Mouse (Mus musculus): Measurements from ENCODE around the gene Dnmt3c. TPM values are rescaled to one million over a fixed set of nuclear protein-coding genes. Genes with fewer than 3 reads are reported as not detected.
"Not testable (repeated sequence)": the region's sequence is repeated elsewhere in the genome, so short reads cannot be mapped to it uniquely, and the experiment has no call there.

Dnmt3c gene
- polyA plus RNA-seq, 2 experiments: 0.06 to 0.08 TPM

GRCm38 (mm10) chr2:153703389-153703788 is 6.9 kb downstream of the Dnmt3c start:
- ATAC-seq (ENCODE audit: low FRiP score, low read depth): no peak
- no peak overlapping the region for H3K4me2 ChIP-seq (replicated peaks; ENCODE audit: low read depth, low read length, severe bottlenecking)
- WGBS: 23% methylated on average over 6 of the region's 6 CpGs

GRCm38 (mm10) chr2:153710701-153711330 is 14.4 kb downstream of the Dnmt3c start:
- H3K9me3 ChIP-seq (ENCODE audit: control insufficient read depth, low read length): no peaks in the 10 kb centered on the region
- H3K36me3 ChIP-seq (ENCODE audit: control insufficient read depth, insufficient read depth, low read length): no peaks in the 10 kb centered on the region
- no peak for TF ChIP-seq POLR2A (IDR thresholded peaks at IDR 0.05; ENCODE audit: borderline replicate concordance, extremely low read depth, insufficient read depth, insufficient read length)
- ATAC-seq (ENCODE audit: low FRiP score, low read depth) (0 out of 2 replicates have a peak, but pooled peaks have one; percentile 18), DNase-seq (ENCODE audit: low spot score) (peak; percentile 45)
- H3K4me3 ChIP-seq (replicated peaks; ENCODE audit: low read length): no peak overlapping the region
- no peaks in the 10 kb centered on the region for H3K27me3 ChIP-seq (ENCODE audit: control insufficient read depth, insufficient read depth, low read length)
- no peak overlapping the region for H3K4me2 ChIP-seq (replicated peaks; ENCODE audit: low read depth, low read length, severe bottlenecking)
- whole genome bisulfite sequencing: 53% methylated on average over 8 of the region's 8 CpGs
- no peak overlapping the region for H3K27ac ChIP-seq (replicated peaks; ENCODE audit: low read depth, low read length)
- no peak overlapping the region for H3K9ac ChIP-seq (ENCODE audit: low read depth, low read length, severe bottlenecking)
- H3K4me1 ChIP-seq (ENCODE audit: control insufficient read depth, insufficient read depth, low read length): 0 out of 2 replicates have a peak, but pooled peaks cover 3% of the 10 kb centered on the region

More at GRCm38 (mm10) chr2:153703389-153703788, 6.9 kb downstream of the Dnmt3c start:
- no peak for TF ChIP-seq POLR2A (IDR thresholded peaks at IDR 0.05; ENCODE audit: borderline replicate concordance, extremely low read depth, insufficient read depth, insufficient read length)
- Histone ChIP-seq H3K9ac (ENCODE audit: low read depth, low read length, severe bottlenecking) (no peak overlapping the region), H3K4me1 (ENCODE audit: control insufficient read depth, insufficient read depth, low read length) (no peaks in the 10 kb centered on the region), H3K9me3 (ENCODE audit: control insufficient read depth, low read length) (no peaks in the 10 kb centered on the region), H3K4me3 (replicated peaks; ENCODE audit: low read length) (no peak overlapping the region), H3K27ac (replicated peaks; ENCODE audit: low read depth, low read length) (no peak overlapping the region), H3K27me3 (ENCODE audit: control insufficient read depth, insufficient read depth, low read length) (no peaks in the 10 kb centered on the region), H3K36me3 (ENCODE audit: control insufficient read depth, insufficient read depth, low read length) (no peaks in the 10 kb centered on the region)
- no peak for DNase-seq (ENCODE audit: low spot score)

- WGBS: 58% methylated on average over 3 of the region's 3 CpGs
- TF ChIP-seq POLR2A (IDR thresholded peaks at IDR 0.05; ENCODE audit: borderline replicate concordance, extremely low read depth, insufficient read depth, insufficient read length): no peak
- ATAC-seq (ENCODE audit: low FRiP score, low read depth) (no peak), DNase-seq (ENCODE audit: low spot score) (no peak)
- H3K4me2 ChIP-seq (replicated peaks; ENCODE audit: low read depth, low read length, severe bottlenecking): no peak overlapping the region
- no peaks in the 10 kb centered on the region for H3K36me3 ChIP-seq (ENCODE audit: control insufficient read depth, insufficient read depth, low read length)
- H3K4me1 ChIP-seq (ENCODE audit: control insufficient read depth, insufficient read depth, low read length): 0 out of 2 replicates have a peak, but pooled peaks cover 3% of the 10 kb centered on the region
- H3K9me3 ChIP-seq (ENCODE audit: control insufficient read depth, low read length): no peaks in the 10 kb centered on the region
- H3K27ac ChIP-seq (replicated peaks; ENCODE audit: low read depth, low read length): peak overlapping the region; percentile 63; the same call in 1 of the 2 replicates
- no peak overlapping the region for H3K4me3 ChIP-seq (replicated peaks; ENCODE audit: low read length)
- no peaks in the 10 kb centered on the region for H3K27me3 ChIP-seq (ENCODE audit: control insufficient read depth, insufficient read depth, low read length)
- no peak overlapping the region for H3K9ac ChIP-seq (ENCODE audit: low read depth, low read length, severe bottlenecking)
Observed at GRCm38 (mm10) chr2:153712646-153713091, 16.2 kb downstream of the Dnmt3c start.

GRCm38 (mm10) chr2:153713227-153713626 is 16.8 kb downstream of the Dnmt3c start:
- Histone ChIP-seq H3K27ac (replicated peaks; ENCODE audit: low read depth, low read length) (0 out of 2 replicates have a peak overlapping the region, but pooled peaks have one; percentile 63), H3K9ac (ENCODE audit: low read depth, low read length, severe bottlenecking) (no peak overlapping the region), H3K4me1 (ENCODE audit: control insufficient read depth, insufficient read depth, low read length) (0 out of 2 replicates have a peak, but pooled peaks cover 3% of the 10 kb centered on the region), H3K4me2 (replicated peaks; ENCODE audit: low read depth, low read length, severe bottlenecking) (no peak overlapping the region), H3K9me3 (ENCODE audit: control insufficient read depth, low read length) (no peaks in the 10 kb centered on the region), H3K36me3 (ENCODE audit: control insufficient read depth, insufficient read depth, low read length) (no peaks in the 10 kb centered on the region), H3K27me3 (ENCODE audit: control insufficient read depth, insufficient read depth, low read length) (no peaks in the 10 kb centered on the region), H3K4me3 (replicated peaks; ENCODE audit: low read length) (no peak overlapping the region)
- DNase-seq (ENCODE audit: low spot score) (peak; percentile 34), ATAC-seq (ENCODE audit: low FRiP score, low read depth) (peak; percentile 75)
- no peak for TF ChIP-seq POLR2A (IDR thresholded peaks at IDR 0.05; ENCODE audit: borderline replicate concordance, extremely low read depth, insufficient read depth, insufficient read length)
- 53% methylated on average over 4 of the region's 4 CpGs for WGBS

- not testable (repeated sequence) for H3K4me2 ChIP-seq (replicated peaks; ENCODE audit: low read depth, low read length, severe bottlenecking); H3K4me1 ChIP-seq (ENCODE audit: control insufficient read depth, insufficient read depth, low read length); H3K9ac ChIP-seq (ENCODE audit: low read depth, low read length, severe bottlenecking); H3K27ac ChIP-seq (replicated peaks; ENCODE audit: low read depth, low read length); ATAC-seq (ENCODE audit: low FRiP score, low read depth); H3K27me3 ChIP-seq (ENCODE audit: control insufficient read depth, insufficient read depth, low read length); H3K9me3 ChIP-seq (ENCODE audit: control insufficient read depth, low read length); H3K36me3 ChIP-seq (ENCODE audit: control insufficient read depth, insufficient read depth, low read length); H3K4me3 ChIP-seq (replicated peaks; ENCODE audit: low read length); DNase-seq (ENCODE audit: low spot score)
- 82% methylated on average over 3 of the region's 3 CpGs for WGBS
Observed at GRCm38 (mm10) chr2:153717861-153718260, 21.4 kb downstream of the Dnmt3c start.

Measured in limb, embryonic 14.5 days (tissue).